19 mouse cellular contexts compared by ENCODE assay signal in the genomic region with DNA sequence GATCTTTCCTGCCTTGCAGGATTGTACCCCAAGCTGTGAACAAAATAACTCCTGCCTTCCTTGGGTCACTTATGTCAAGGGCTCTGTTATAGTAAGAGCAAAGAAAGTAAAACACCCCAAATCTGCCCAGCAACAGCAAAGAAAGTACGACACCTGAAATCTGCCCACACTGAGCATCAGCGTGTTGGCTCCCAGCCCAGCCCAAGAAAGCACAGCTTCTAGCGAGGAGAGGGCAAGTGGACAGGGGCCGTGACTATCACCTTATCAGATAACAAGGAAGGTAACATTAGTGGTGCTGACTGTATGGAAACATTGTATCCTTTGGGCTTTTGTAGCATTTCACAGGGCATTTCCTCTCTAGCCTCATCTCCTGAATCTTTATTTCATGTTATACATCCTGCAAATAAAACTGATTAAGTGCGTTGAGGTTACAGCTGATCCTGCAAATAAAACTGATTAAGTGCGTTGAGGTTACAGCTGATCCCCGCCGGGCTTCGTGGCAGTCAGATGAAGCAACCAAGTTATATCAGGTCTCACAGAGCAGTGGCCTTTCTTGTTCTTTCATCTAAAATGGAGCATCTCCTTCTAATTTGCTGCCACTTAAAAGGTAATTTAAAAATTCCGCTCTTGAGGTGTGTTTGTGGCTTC.
DNase-seq lines count a peak whose midpoint lies in the region; ATAC-seq and TF ChIP-seq lines count a peak whose summit lies in the region.
"Had no signal": no experiment of that assay in that cellular context is flagged by ENCODE, and none has a peak within 500 bp of the region (broad histone marks: within the 10 kb centered on the region; RNA-seq: fewer than 3 reads in every experiment).

No protein-coding gene starts in this region.

- TF ChIP-seq POLR2A in cerebellum, adult 2 months (IDR thresholded peaks at IDR 0.05; ENCODE audit: borderline replicate concordance, insufficient read depth, low read length) = no peak

- 84% methylated on average over 10 of the region's 10 CpGs for WGBS in cerebellum, adult 2 months
- WGBS in neural tube, embryonic 11.5 days = 82% methylated on average over 10 of the region's 10 CpGs
- 34% methylated on average over 10 of the region's 10 CpGs for WGBS in midbrain, embryonic 15.5 days

- H3K4me3 ChIP-seq in cerebellum, adult 2 months (replicated peaks; ENCODE audit: insufficient read depth, low read depth, low read length) = no peak overlapping the region
- H3K4me3 ChIP-seq in neural tube, embryonic 11.5 days (ENCODE audit: low read depth, low read length) = no peak overlapping the region
- no peak overlapping the region for H3K4me3 ChIP-seq in midbrain, embryonic 15.5 days
- H3K4me3 ChIP-seq: embryonic facial prominence, embryonic 15.5 days; forebrain, embryonic 13.5 days; liver, embryonic 12.5 days; myocyte had no signal

- H3K4me2 ChIP-seq in neural tube, embryonic 11.5 days (ENCODE audit: low read depth) = no peak overlapping the region
- 0 out of 2 replicates have a peak overlapping the region, but pooled peaks have one; percentile 5 for H3K4me2 ChIP-seq in midbrain, embryonic 15.5 days
- H3K4me2 ChIP-seq: embryonic facial prominence, embryonic 15.5 days; forebrain, embryonic 13.5 days; liver, embryonic 12.5 days; lung, embryonic 14.5 days had no signal

- no peaks in the 10 kb centered on the region for H3K9me3 ChIP-seq in neural tube, embryonic 11.5 days (ENCODE audit: control insufficient read depth, low read length)
- H3K9me3 ChIP-seq in midbrain, embryonic 15.5 days = no peaks in the 10 kb centered on the region
- H3K9me3 ChIP-seq: embryonic facial prominence, embryonic 15.5 days; forebrain, embryonic 13.5 days; liver, embryonic 12.5 days had no signal

- H3K36me3 ChIP-seq in neural tube, embryonic 11.5 days (ENCODE audit: control insufficient read depth, insufficient read depth, low read length) = no peaks in the 10 kb centered on the region
- H3K36me3 ChIP-seq in midbrain, embryonic 15.5 days (replicated peaks) = no peaks in the 10 kb centered on the region
- H3K36me3 ChIP-seq: embryonic facial prominence, embryonic 15.5 days; liver, embryonic 12.5 days had no signal

- peaks cover 2% of the 10 kb centered on the region; the same call in 1 of the 2 replicates for H3K4me1 ChIP-seq in cerebellum, adult 2 months (ENCODE audit: control insufficient read depth, insufficient read depth, low read length)
- no peaks in the 10 kb centered on the region for H3K4me1 ChIP-seq in neural tube, embryonic 11.5 days (ENCODE audit: control insufficient read depth, insufficient read depth, low read length)
- peaks cover 26% of the 10 kb centered on the region for H3K4me1 ChIP-seq in midbrain, embryonic 15.5 days
- H3K4me1 ChIP-seq: embryonic facial prominence, embryonic 15.5 days; liver, embryonic 12.5 days had no signal

- H3K27ac ChIP-seq in cerebellum, adult 2 months (ENCODE audit: insufficient read depth, low read length) = no peak overlapping the region
- H3K27ac ChIP-seq in neural tube, embryonic 11.5 days (ENCODE audit: low read depth, low read length) = peak overlapping the region; percentile 56; the same call in 1 of the 2 replicates
- H3K27ac ChIP-seq in midbrain, embryonic 15.5 days = peak overlapping the region; percentile 19; the same call in 1 of the 2 replicates
- H3K27ac ChIP-seq: embryonic facial prominence, embryonic 15.5 days; forebrain, embryonic 13.5 days; liver, embryonic 12.5 days; stomach, postnatal 0 days had no signal

- H3K27me3 ChIP-seq in cerebellum, adult 2 months (ENCODE audit: control insufficient read depth, insufficient read depth, low read length) = no peaks in the 10 kb centered on the region
- no peaks in the 10 kb centered on the region for H3K27me3 ChIP-seq in neural tube, embryonic 11.5 days (ENCODE audit: control insufficient read depth, insufficient read depth, low read length)
- no peaks in the 10 kb centered on the region for H3K27me3 ChIP-seq in midbrain, embryonic 15.5 days (replicated peaks)
- H3K27me3 ChIP-seq: CH12.LX; embryonic facial prominence, embryonic 15.5 days; forebrain, embryonic 13.5 days; liver, embryonic 12.5 days had no signal

- no peak for TF ChIP-seq CTCF in cerebellum, adult 2 months (IDR thresholded peaks at IDR 0.05; ENCODE audit: borderline replicate concordance, insufficient read depth, low read depth, low read length)

- no peak overlapping the region for H3K9ac ChIP-seq in neural tube, embryonic 11.5 days (ENCODE audit: low read length)
- no peak overlapping the region for H3K9ac ChIP-seq in midbrain, embryonic 15.5 days
- H3K9ac ChIP-seq: embryonic facial prominence, embryonic 15.5 days; forebrain, embryonic 13.5 days; liver, embryonic 12.5 days; lung, embryonic 14.5 days had no signal

- peak; percentile 18 to 55 for DNase-seq in cerebellum, postnatal 25 days
- no peak for DNase-seq in cerebellum, adult 2 months
- DNase-seq in neural tube, embryonic 11.5 days (ENCODE audit: low spot score) = peak; percentile 10
- DNase-seq in neural tube, embryonic 10.5 days (ENCODE audit: extremely low spot score, low spot score) = no peak
- DNase-seq in thymus, postnatal 4 days = no peak
- no peak for DNase-seq in adrenal gland, postnatal 10 days
- DNase-seq: adrenal gland, adult 2 months; gastrocnemius, postnatal 14 days; kidney, adult 8-10 months; lung, embryonic 14.5 days; thymus, postnatal 25 days had no signal

- ATAC-seq in neural tube, embryonic 11.5 days (ENCODE audit: insufficient read depth, low FRiP score, low TSS enrichment) = no peak
- ATAC-seq in midbrain, embryonic 15.5 days (replicated peaks) = peak; percentile 38
- ATAC-seq: inflammation-experienced regulatory T-cells, adult 6 months; liver, embryonic 12.5 days had no signal

Comparison
In these comparisons a context has a peak if more than half of its experiments do, and no peak if none do; other contexts are left out.
1. DNase-seq: peak in cerebellum, postnatal 25 days (2 of 2) and neural tube, embryonic 11.5 days (single experiment); none in cerebellum, adult 2 months (0 of 2), neural tube, embryonic 10.5 days (single experiment), thymus, postnatal 4 days (single experiment) and adrenal gland, postnatal 10 days (single experiment).